Mouse (Mus musculus) embryonic facial prominence, embryonic 11.5 days (tissue): ENCODE measurements around the gene Pim1. TPM values are rescaled to one million over a fixed set of nuclear protein-coding genes. Genes with fewer than 3 reads are reported as not detected.

Experiments
- ATAC-seq: fragments of 200-750 bp; cut with Nextera tagmentation; replicated peaks from 2 replicates; pipeline ENCODE4 v1.8.0; 2017; ENCODE audit warnings: low read depth; ENCODE audit not compliant: insufficient number of reproducible peaks, low FRiP score, low TSS enrichment
- DNase-seq: peaks from one replicate; pipeline ENCODE4 v3.0.0-alpha.2; 2015; ENCODE audit warnings: low spot score
- H3K27ac ChIP-seq: fragments of 300-500 bp; sonication (generic); replicated peaks from 2 replicates; pipeline ENCODE4 v1.5.1; 2014; ENCODE audit warnings: mild to moderate bottlenecking, low read depth, low read length, control low read depth
- H3K27me3 ChIP-seq: fragments of 300-500 bp; sonication (generic); 2 replicates; pipeline ENCODE4 v1.6.1; 2014; ENCODE audit warnings: mild to moderate bottlenecking, low read length, moderate library complexity, mixed read lengths; ENCODE audit not compliant: control insufficient read depth, insufficient read depth
- H3K36me3 ChIP-seq: fragments of 300-500 bp; sonication (generic); replicated peaks from 2 replicates; pipeline ENCODE4 v1.6.1; 2014; ENCODE audit warnings: low read depth, mild to moderate bottlenecking, low read length, moderate library complexity, mixed read lengths; ENCODE audit not compliant: control insufficient read depth, insufficient read depth
- H3K4me1 ChIP-seq: fragments of 300-500 bp; sonication (generic); 2 replicates; pipeline ENCODE4 v1.6.1; 2014; ENCODE audit warnings: low read length, mixed read lengths; ENCODE audit not compliant: control insufficient read depth, insufficient read depth
- H3K4me2 ChIP-seq: fragments of 300-500 bp; sonication (generic); 2 replicates; pipeline ENCODE4 v1.6.1; 2014; ENCODE audit warnings: low read depth, mild to moderate bottlenecking, control low read depth, low read length, moderate library complexity
- H3K4me3 ChIP-seq: fragments of 300-500 bp; sonication (generic); 2 replicates; pipeline ENCODE4 v1.5.1; 2014; ENCODE audit warnings: low read depth, low read length, control low read depth
- H3K9ac ChIP-seq: fragments of 300-500 bp; sonication (generic); replicated peaks from 2 replicates; pipeline ENCODE4 v1.6.1; 2014; ENCODE audit warnings: mild to moderate bottlenecking, control low read depth, low read length
- H3K9me3 ChIP-seq: fragments of 300-500 bp; sonication (generic); replicated peaks from 2 replicates; pipeline ENCODE4 v1.6.1; 2016; ENCODE audit warnings: mild to moderate bottlenecking, low read length, inconsistent platforms, mixed read lengths; ENCODE audit not compliant: control insufficient read depth
- WGBS: fragments of 180-500 bp; shearing (Covaris S2); extraction: QIAGEN DNeasy Blood & Tissue Kit; methylation state at CpG from one replicate; pipeline ENCODE4 v1.1.7; 2014; 5-methylcytosine and 5-hydroxymethylcytosine counted together
- polyA plus RNA-seq: library from polyadenylated mRNA; unstranded; fragments of >200 nt; fragmentation: Nextera tagmentation; extraction: Ambion mirVana; gene quantifications from 2 replicates; pipeline ENCODE4 v1.2.1, GENCODE M21; 2014

Pim1 gene
- polyA plus RNA-seq, 1 experiment from 2014 or later: 19.2 TPM

DNA sequence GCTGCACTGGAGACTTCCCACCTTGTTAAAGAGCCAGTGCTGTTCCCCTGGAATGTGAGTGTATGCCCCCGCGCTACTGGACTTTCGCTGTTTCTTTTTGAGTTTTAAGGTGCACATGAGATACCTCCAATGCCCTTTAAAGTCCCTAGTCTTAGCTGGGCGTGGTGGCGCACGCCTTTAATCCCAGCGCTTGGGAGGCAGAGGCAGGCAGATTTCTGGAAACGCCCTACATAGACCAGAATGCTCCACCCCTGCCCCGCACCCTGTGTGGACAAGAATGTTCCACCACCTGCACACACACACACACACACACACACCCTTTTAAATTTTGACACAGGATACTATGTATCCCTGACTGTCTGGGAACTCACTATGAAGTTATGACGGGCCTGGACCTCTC is 17.1 kb upstream of the Pim1 start:
- Histone ChIP-seq H3K4me3 (no peak overlapping the region), H3K27ac (no peak overlapping the region), H3K9me3 (no peaks in the 10 kb centered on the region), H3K36me3 (no peaks in the 10 kb centered on the region), H3K4me2 (no peak overlapping the region), H3K27me3 (no peaks in the 10 kb centered on the region), H3K4me1 (no peaks in the 10 kb centered on the region), H3K9ac (no peak overlapping the region)
- ATAC-seq (no peak), DNase-seq (no peak)
- 96% methylated on average over 10 of the region's 10 CpGs for WGBS

DNA sequence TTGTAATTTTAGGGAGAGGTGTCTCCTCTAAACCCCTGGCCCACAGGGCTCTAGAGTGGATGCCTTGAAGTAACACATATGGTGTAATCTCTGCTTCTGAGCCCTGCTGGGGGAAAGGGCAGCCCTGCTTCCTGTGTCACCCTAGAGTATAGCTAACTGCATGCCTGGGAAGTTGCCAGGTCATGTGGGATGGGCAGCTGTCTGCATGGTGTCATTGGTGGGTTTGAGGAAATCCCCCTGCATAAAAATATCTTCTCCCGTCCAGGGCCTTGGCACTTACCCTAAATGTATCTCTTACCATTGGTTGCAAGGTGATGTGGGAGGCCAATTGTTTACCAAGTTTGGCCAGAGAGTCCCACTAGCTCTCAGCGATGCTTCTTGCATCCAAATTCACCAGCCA is 16.5 kb upstream of the Pim1 start:
- H3K4me1 ChIP-seq: no peaks in the 10 kb centered on the region
- no peaks in the 10 kb centered on the region for H3K27me3 ChIP-seq
- H3K27ac ChIP-seq: no peak overlapping the region; the same call in 1 of the 2 replicates
- no peaks in the 10 kb centered on the region for H3K36me3 ChIP-seq
- 89% methylated on average over 2 of the region's 2 CpGs for WGBS
- no peak overlapping the region for H3K9ac ChIP-seq
- DNase-seq (no peak), ATAC-seq (no peak)
- H3K4me3 ChIP-seq: no peak overlapping the region
- H3K4me2 ChIP-seq: no peak overlapping the region
- H3K9me3 ChIP-seq: no peaks in the 10 kb centered on the region

DNA sequence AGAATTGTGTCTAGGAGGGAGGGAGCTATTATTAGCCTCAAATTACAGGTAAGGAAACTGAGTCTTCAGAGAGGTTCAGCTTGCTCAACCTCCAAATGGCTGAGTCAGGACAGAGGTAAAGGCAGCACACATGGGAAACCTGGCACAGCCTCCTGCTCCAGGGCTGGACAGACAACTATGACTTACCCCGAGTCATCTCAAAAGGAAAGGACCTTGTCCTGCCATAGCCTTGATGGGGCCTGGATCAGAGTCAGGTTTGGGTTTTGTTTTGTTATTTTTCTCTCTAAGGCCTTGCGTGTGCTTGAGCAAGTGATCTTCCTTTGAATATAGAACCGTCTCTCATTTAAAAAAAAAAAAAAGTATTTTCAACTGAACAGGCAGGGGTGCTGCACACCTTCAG is 15.4 kb upstream of the Pim1 start:
- ATAC-seq (no peak), DNase-seq (no peak)
- Histone ChIP-seq H3K4me3 (no peak overlapping the region), H3K9me3 (no peaks in the 10 kb centered on the region), H3K36me3 (no peaks in the 10 kb centered on the region), H3K9ac (no peak overlapping the region), H3K4me1 (no peaks in the 10 kb centered on the region), H3K27ac (no peak overlapping the region), H3K4me2 (no peak overlapping the region), H3K27me3 (no peaks in the 10 kb centered on the region)
- WGBS: 89% methylated on average over 3 of the region's 3 CpGs

DNA sequence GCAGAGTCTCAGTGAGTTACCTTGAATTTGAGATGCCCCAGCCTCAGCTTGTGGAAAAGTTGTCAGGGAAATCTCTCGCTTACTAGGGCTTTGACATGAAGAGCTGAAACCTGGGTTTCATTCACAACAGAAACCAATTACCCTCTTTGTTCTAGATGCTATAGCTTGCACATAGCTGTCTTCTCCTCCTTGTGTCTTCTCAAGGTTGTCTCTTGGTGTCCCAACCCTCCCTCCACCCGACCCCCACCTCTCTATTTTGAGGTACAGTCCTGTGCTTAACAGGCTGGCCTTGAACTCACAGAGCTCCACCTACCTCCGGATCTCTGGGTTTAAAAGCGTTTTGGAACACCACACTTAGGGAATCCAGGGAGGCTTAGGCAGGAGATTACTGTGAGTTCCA is 14.1 kb upstream of the Pim1 start:
- DNase-seq (no peak), ATAC-seq (no peak)
- Histone ChIP-seq H3K9me3 (no peaks in the 10 kb centered on the region), H3K9ac (no peak overlapping the region), H3K4me1 (no peaks in the 10 kb centered on the region), H3K4me3 (no peak overlapping the region), H3K27me3 (no peaks in the 10 kb centered on the region), H3K4me2 (no peak overlapping the region), H3K36me3 (no peaks in the 10 kb centered on the region), H3K27ac (no peak overlapping the region)
- WGBS: 68% methylated on average over 4 of the region's 4 CpGs

DNA sequence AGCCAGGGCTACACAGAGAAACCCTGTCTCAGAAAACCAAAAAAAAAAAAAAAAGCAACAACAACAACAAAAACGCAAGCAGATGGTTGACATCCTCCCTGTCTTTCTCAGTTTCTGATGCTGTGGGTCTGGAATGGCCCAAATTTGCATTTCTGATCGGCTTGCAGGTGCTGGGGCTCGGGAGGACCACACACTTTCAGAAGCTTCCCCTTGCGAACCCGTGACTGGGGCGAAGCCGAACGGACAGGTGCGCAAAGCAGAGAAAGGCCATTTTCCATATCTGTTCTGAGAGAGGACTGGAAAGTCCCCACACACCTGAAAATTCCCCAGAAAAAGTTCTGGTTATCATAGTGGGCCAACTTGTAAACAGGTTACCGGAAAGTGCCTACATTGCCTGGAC is 13.2 kb upstream of the Pim1 start:
- ATAC-seq (no peak), DNase-seq (no peak)
- Histone ChIP-seq H3K4me1 (no peaks in the 10 kb centered on the region), H3K4me3 (no peak overlapping the region), H3K9me3 (no peaks in the 10 kb centered on the region), H3K27me3 (no peaks in the 10 kb centered on the region), H3K27ac (no peak overlapping the region), H3K9ac (no peak overlapping the region), H3K36me3 (no peaks in the 10 kb centered on the region), H3K4me2 (no peak overlapping the region)
- WGBS: 90% methylated on average over 10 of the region's 10 CpGs

DNA sequence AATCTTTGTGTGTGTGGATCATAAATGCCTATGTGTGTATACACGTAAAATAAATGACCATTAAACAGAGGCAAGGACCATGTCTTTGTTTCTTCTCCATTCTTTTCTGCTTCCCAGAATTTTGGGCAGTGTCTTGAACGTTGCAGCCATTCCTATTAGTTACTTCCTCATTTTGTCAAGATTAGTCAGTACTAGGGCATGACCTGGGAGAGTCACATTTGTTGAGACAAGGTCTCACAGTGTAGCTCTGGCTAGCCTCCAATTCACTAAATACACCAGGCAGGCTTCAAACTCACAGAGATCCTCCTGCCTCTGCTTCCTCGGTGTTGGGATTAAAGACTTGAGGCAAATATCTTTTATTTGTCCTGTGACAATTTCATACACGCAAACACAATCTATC is 12.3 kb upstream of the Pim1 start:
- DNase-seq (no peak), ATAC-seq (no peak)
- H3K9me3 ChIP-seq: no peaks in the 10 kb centered on the region
- H3K9ac ChIP-seq: no peak overlapping the region
- no peaks in the 10 kb centered on the region for H3K4me1 ChIP-seq
- H3K36me3 ChIP-seq: no peaks in the 10 kb centered on the region
- H3K4me2 ChIP-seq: no peak overlapping the region
- H3K4me3 ChIP-seq: no peak overlapping the region
- no peak overlapping the region for H3K27ac ChIP-seq
- WGBS: 89% methylated on average over 4 of the region's 4 CpGs
- no peaks in the 10 kb centered on the region for H3K27me3 ChIP-seq

DNA sequence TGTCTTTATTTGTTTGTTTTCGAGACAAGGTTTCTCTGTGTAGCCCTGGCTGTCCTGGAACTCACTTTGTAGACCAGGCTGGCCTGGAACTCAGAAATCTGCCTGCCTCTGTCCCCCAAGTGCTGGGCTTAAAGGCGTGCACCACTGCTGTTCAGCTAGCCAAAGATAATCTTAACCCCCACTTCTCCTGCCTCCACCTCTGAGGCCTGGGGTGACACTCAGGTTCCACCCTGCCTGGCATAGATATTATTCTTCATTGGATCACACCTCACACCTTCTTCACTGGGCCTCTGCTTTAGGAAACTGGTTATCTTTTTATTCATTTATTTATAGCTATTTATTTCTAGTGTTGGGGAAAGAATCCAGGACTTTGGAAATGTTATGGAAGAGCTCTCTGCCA is 10.3 kb upstream of the Pim1 start:
- 80% methylated on average over 2 of the region's 2 CpGs for WGBS
- Histone ChIP-seq H3K4me2 (no peak overlapping the region), H3K9ac (no peak overlapping the region), H3K4me3 (no peak overlapping the region), H3K36me3 (no peaks in the 10 kb centered on the region), H3K9me3 (no peaks in the 10 kb centered on the region), H3K4me1 (no peaks in the 10 kb centered on the region), H3K27ac (no peak overlapping the region), H3K27me3 (no peaks in the 10 kb centered on the region)
- ATAC-seq (no peak), DNase-seq (no peak)

DNA sequence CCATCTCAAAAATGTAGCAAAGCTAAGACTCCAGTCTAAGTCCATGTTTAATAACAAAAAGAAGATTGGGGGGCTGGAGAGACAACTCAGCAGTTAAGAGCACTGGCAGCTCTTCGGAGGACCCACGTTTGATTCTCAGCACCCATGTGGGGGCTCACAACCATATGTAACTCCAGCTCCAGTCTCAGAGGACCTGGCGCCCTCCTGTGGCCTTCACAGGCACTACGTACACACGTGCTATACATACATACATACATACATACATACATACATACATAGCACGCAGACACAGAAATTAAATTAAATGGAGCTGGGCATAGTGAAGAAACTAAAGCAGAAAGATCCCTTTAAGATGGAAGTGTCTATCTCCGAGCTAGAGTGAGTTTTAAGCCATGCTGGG is 7.9 kb upstream of the Pim1 start:
- Histone ChIP-seq H3K4me1 (no peaks in the 10 kb centered on the region), H3K27me3 (no peaks in the 10 kb centered on the region), H3K9ac (no peak overlapping the region), H3K4me3 (no peak overlapping the region), H3K27ac (no peak overlapping the region), H3K36me3 (no peaks in the 10 kb centered on the region), H3K4me2 (no peak overlapping the region), H3K9me3 (no peaks in the 10 kb centered on the region)
- ATAC-seq (no peak), DNase-seq (no peak)
- 92% methylated on average over 7 of the region's 7 CpGs for WGBS

DNA sequence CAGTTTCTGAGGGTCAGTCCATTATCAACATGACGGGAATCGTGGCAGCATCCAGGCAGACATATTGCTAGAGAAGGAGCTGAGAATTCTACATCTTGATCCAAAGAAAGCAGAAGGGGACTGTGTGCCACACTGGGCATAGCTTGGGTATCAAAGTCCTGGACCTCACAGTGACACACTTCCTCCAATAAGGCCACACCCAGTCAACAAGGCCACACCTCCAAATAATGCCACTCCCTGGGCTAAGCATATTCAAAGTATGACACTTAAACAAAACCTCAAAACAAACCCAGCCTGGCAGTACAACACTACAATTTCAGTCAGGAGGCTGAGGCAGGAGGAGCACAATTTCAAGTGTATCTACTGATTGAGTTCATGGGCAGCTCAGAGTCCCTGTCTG is 7.3 kb upstream of the Pim1 start:
- no peaks in the 10 kb centered on the region for H3K4me1 ChIP-seq
- no peaks in the 10 kb centered on the region for H3K36me3 ChIP-seq
- ATAC-seq: no peak
- WGBS: 100% methylated on average over 2 of the region's 2 CpGs
- H3K27ac ChIP-seq: no peak overlapping the region
- H3K27me3 ChIP-seq: no peaks in the 10 kb centered on the region
- H3K4me3 ChIP-seq: no peak overlapping the region
- H3K9me3 ChIP-seq: no peaks in the 10 kb centered on the region
- H3K9ac ChIP-seq: no peak overlapping the region
- no peak for DNase-seq
- H3K4me2 ChIP-seq: no peak overlapping the region
